Mouse (Mus musculus): ENCODE results near the gene Ap2a1.

The Ap2a1 gene

DNA sequence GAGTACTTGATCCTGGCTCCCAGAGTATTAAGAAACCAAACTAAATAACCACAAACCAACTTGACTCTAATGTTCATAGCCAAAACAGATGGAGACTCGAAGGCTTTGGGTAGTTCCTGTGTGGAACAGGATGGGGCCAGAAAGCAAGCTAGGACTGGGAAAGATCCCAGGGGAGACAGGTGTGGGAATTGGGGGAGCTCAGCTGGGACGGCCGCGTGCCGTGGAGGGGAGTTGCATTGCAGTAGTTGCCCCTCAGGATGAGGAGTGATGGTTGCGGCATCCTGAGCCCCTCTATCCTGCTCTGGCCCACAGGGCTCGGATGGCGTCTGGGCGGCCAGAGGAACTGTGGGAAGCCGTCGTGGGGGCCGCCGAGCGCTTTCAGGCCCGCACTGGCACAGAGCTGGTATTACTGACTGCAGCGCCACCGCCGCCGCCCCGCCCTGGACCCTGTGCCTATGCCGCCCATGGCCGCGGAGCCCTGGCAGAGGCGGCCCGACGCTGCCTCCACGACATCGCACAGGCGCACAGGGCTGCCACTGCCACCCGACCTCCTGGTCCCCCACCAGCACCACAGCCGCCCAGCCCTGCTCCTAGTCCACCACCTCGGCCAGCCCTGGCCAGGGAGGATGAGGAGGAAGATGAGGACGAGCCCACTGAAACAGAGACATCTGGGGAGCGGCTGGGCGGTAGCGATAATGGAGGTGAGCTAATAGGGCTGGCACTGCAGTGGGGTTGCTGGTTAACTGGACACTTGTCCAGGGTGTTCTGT is 76.9 kb downstream of the Ap2a1 start:
- in situ Hi-C loops (cut with MboI, MseI), result loop anchor here in 1 of 2 experiments (5.0 to 10.0 kb wide), 6 partner anchors 105 to 1058 kb away; partner anchors contain the start of genes Fam83e, Klk8, Klk9 and Nr1h2

- in situ Hi-C loops (cut with MboI, MseI), result loop anchor here in 1 of 2 experiments (5.0 to 10.0 kb wide), 6 partner anchors 104 to 1057 kb away; partner anchors contain the start of genes Fam83e, Klk8, Klk9 and Nr1h2
Observed at GRCm38 (mm10) chr7:44851625-44852234, 77.6 kb downstream of the Ap2a1 start.

DNA sequence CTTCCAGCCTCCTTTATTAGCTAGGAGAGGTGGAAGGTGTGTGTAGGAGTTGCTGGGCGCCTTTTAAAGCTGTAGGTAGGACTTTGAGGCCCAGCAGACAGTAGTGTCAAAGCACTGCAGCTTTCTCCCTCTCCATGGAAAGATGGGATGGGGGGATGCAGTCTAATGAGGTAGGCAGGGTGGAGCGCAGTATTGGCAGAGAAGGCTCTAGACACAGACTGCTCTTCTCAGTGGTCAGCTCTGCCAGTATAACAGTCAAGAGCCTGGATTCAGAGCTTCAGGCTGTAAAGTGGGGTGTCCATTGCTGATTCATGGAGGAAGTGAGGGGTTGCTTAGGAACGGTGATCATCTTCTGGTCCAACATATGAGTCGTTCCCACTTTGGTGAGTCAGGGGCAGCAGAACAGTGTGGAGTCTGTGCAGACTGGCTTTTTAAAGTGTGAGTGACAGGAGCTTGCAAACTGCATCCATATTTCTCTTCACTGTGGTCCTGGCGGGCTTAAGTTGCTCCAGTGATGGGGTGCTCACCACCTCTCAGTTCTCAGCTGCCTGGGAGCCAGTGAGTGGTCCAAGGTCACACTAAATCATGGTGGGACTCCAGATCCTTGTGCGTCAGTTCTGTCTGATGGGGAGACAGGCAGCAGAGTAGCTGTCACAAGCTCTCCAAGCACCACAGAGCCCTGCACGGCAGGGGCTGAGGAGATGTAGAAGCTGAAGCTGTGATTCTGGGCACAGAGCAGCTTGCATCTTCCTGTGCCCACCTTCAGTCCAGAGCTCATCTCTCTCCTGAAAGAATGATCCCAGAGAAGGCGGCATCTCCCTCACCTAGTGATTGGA is 78.3 kb downstream of the Ap2a1 start:
- in situ Hi-C loops (cut with MboI, MseI), result loop anchor here in 1 of 2 experiments (5.0 to 10.0 kb wide), 6 partner anchors 104 to 1056 kb away; partner anchors contain the start of genes Fam83e, Klk8, Klk9 and Nr1h2
